Mouse (Mus musculus) MEL (cell line): ENCODE data around the gene Slc35f6. TPM values are rescaled to one million over a fixed set of nuclear protein-coding genes. Genes with fewer than 3 reads are reported as not detected.

Experiments
- DNase-seq: peaks from one replicate; pipeline ENCODE4 v3.0.0; 2011; ENCODE audit warnings: low read depth, low spot score
- H3K27ac ChIP-seq: 2 replicates; pipeline ENCODE4 v1.5.1; 2012; ENCODE audit warnings: low read depth, mild to moderate bottlenecking, control low read depth, low read length, moderate library complexity; ENCODE audit not compliant: control insufficient read depth
- H3K27me3 ChIP-seq, 2 experiments: fragments of 150-350 bp in 1 of 2; sonication (generic) in 1 of 2; 2 replicates each; pipeline ENCODE4 v1.6.1; 2012; ENCODE audit warnings: low read length in 2 of 2, mild to moderate bottlenecking in 2 of 2, improper control_type of control experiment in 1 of 2, moderate library complexity in 1 of 2; ENCODE audit not compliant: insufficient read depth in 2 of 2, control insufficient read depth in 1 of 2
- H3K36me3 ChIP-seq, 2 experiments: 2 replicates each; pipeline ENCODE4 v1.6.1; 2012 to 2014; ENCODE audit warnings: low read length in 2 of 2, improper control_type of control experiment in 1 of 2, inconsistent platforms in 1 of 2, mild to moderate bottlenecking in 1 of 2; ENCODE audit not compliant: insufficient read depth in 2 of 2, control insufficient read depth in 1 of 2
- H3K4me1 ChIP-seq, 2 experiments: fragments of 150-350 bp in 1 of 2; sonication (generic) in 1 of 2; 2 replicates each; pipeline ENCODE4 v1.6.1; 2012; ENCODE audit warnings: low read length in 2 of 2, improper control_type of control experiment in 1 of 2, mild to moderate bottlenecking in 1 of 2; ENCODE audit not compliant: insufficient read depth in 2 of 2, control insufficient read depth in 1 of 2
- H3K4me3 ChIP-seq, 2 experiments: fragments of 150-350 bp in 1 of 2; sonication (generic) in 1 of 2; 2 replicates each; pipeline ENCODE4 v1.5.1; 2012; ENCODE audit warnings: low read depth in 2 of 2, low read length in 2 of 2, mild to moderate bottlenecking in 2 of 2, moderate library complexity in 2 of 2, control low read depth in 1 of 2, improper control_type of control experiment in 1 of 2; ENCODE audit not compliant: control insufficient read depth in 1 of 2, insufficient read depth in 1 of 2
- H3K79me2 ChIP-seq: 2 replicates; pipeline ENCODE4 v1.6.1; 2012; ENCODE audit warnings: mild to moderate bottlenecking, low read length, moderate library complexity; ENCODE audit not compliant: control insufficient read depth, poor library complexity, insufficient read depth
- H3K9ac ChIP-seq: 2 replicates; pipeline ENCODE4 v1.6.1; 2012; ENCODE audit warnings: low read depth, mild to moderate bottlenecking, control low read depth, low read length, moderate library complexity; ENCODE audit not compliant: control insufficient read depth, poor library complexity, severe bottlenecking
- H3K9me3 ChIP-seq: fragments of 150-350 bp; sonication (generic); replicated peaks from 2 replicates; pipeline ENCODE4 v1.6.1; 2012; ENCODE audit warnings: mild to moderate bottlenecking, low read length, improper control_type of control experiment, moderate library complexity; ENCODE audit not compliant: insufficient read depth
- BHLHE40 ChIP-seq: IDR thresholded peaks from 2 replicates; pipeline ENCODE4 v1.6.1; 2012; ENCODE audit warnings: low read depth, mild to moderate bottlenecking, inconsistent platforms, low read length, improper control_type of control experiment, borderline replicate concordance
- CHD1 ChIP-seq: IDR thresholded peaks from 2 replicates; pipeline ENCODE4 v1.6.1; 2012; ENCODE audit warnings: low read depth, mild to moderate bottlenecking, inconsistent platforms, low read length, improper control_type of control experiment
- E2F4 ChIP-seq: IDR thresholded peaks from 2 replicates; pipeline ENCODE4 v1.6.1; 2011; ENCODE audit warnings: low read depth, low read length, improper control_type of control experiment, borderline replicate concordance
- ELF1 ChIP-seq: IDR thresholded peaks from 2 replicates; pipeline ENCODE4 v1.6.1; 2014; ENCODE audit warnings: low read depth, mild to moderate bottlenecking, inconsistent platforms, low read length, improper control_type of control experiment, moderate library complexity
- EP300 ChIP-seq, 2 experiments: IDR thresholded peaks; 2 replicates each; pipeline ENCODE4 v1.6.1; 2011; ENCODE audit warnings: improper control_type of control experiment in 2 of 2, low read length in 2 of 2, low read depth in 1 of 2, mild to moderate bottlenecking in 1 of 2
- GABPA ChIP-seq: IDR thresholded peaks from 2 replicates; pipeline ENCODE4 v1.6.1; 2012; ENCODE audit warnings: low read depth, mild to moderate bottlenecking, inconsistent platforms, low read length, improper control_type of control experiment, moderate library complexity
- HCFC1 ChIP-seq: IDR thresholded peaks from 2 replicates; pipeline ENCODE4 v1.6.1; 2012; ENCODE audit warnings: low read depth, mild to moderate bottlenecking, inconsistent platforms, low read length, improper control_type of control experiment, moderate library complexity
- JUND ChIP-seq: IDR thresholded peaks from 2 replicates; pipeline ENCODE4 v1.6.1; 2011; ENCODE audit warnings: low read depth, mild to moderate bottlenecking, improper control_type of control experiment, low read length
- KAT2A ChIP-seq: conservative IDR thresholded peaks from 2 replicates; pipeline ENCODE4 v1.6.1; 2012; ENCODE audit warnings: low read depth, low read length, improper control_type of control experiment, inconsistent platforms
- MAZ ChIP-seq: IDR thresholded peaks from 2 replicates; pipeline ENCODE4 v1.6.1; 2012; ENCODE audit warnings: low read depth, mild to moderate bottlenecking, inconsistent platforms, low read length, improper control_type of control experiment
- MYB ChIP-seq: IDR thresholded peaks from 2 replicates; pipeline ENCODE4 v1.6.1; 2011; ENCODE audit warnings: mild to moderate bottlenecking, low read depth, low read length, improper control_type of control experiment
- MYC ChIP-seq: IDR thresholded peaks from 2 replicates; pipeline ENCODE4 v1.6.1; 2011; ENCODE audit warnings: low read depth, mild to moderate bottlenecking, low read length, improper control_type of control experiment, moderate library complexity
- NELFE ChIP-seq: IDR thresholded peaks from 2 replicates; pipeline ENCODE4 v1.6.1; 2011; ENCODE audit warnings: low read depth, low read length, improper control_type of control experiment
- NRF1 ChIP-seq: IDR thresholded peaks from 2 replicates; pipeline ENCODE4 v1.6.1; 2014; ENCODE audit warnings: low read depth, mild to moderate bottlenecking, inconsistent platforms, low read length, improper control_type of control experiment, moderate library complexity; ENCODE audit not compliant: poor library complexity, insufficient read depth, severe bottlenecking
- TAL1 ChIP-seq: IDR thresholded peaks from 2 replicates; pipeline ENCODE4 v1.6.1; 2012; ENCODE audit warnings: mild to moderate bottlenecking, inconsistent platforms, low read length, moderate library complexity, mixed read lengths
- TBP ChIP-seq: IDR thresholded peaks from 2 replicates; pipeline ENCODE4 v1.8.0; 2011; ENCODE audit warnings: low read depth, low read length, improper control_type of control experiment
- USF1 ChIP-seq: IDR thresholded peaks from 2 replicates; pipeline ENCODE4 v1.6.1; 2014; ENCODE audit warnings: low read depth, mild to moderate bottlenecking, inconsistent platforms, low read length, improper control_type of control experiment, moderate library complexity
- USF2 ChIP-seq, 2 experiments: IDR thresholded peaks; 2 replicates each; pipeline ENCODE4 v1.6.1; 2011 to 2012; ENCODE audit warnings: improper control_type of control experiment in 2 of 2, low read length in 2 of 2, borderline replicate concordance in 1 of 2, inconsistent platforms in 1 of 2, low read depth in 1 of 2, mild to moderate bottlenecking in 1 of 2; ENCODE audit not compliant: insufficient read depth in 1 of 2
- ZMIZ1 ChIP-seq: IDR thresholded peaks from 2 replicates; pipeline ENCODE4 v1.6.1; 2012; ENCODE audit warnings: low read depth, mild to moderate bottlenecking, inconsistent platforms, low read length, improper control_type of control experiment, moderate library complexity
- polyA plus RNA-seq, 2 experiments: library from polyadenylated mRNA; stranded (reverse) in 1 of 2; unstranded in 1 of 2; fragments of >175 nt in 1 of 2; fragments of >200 nt in 1 of 2; gene quantifications; 2 replicates each; pipeline versions ENCODE4 v1.2.1 to v1.2.4; 2012; ENCODE audit warnings: low replicate concordance in 2 of 2, low read depth in 1 of 2; ENCODE audit not compliant: insufficient read length in 2 of 2, insufficient read depth in 1 of 2, missing spikeins in 1 of 2
- total RNA-seq: library from RNA; depleted of rRNA; stranded (reverse); fragments of 300-350 nt; gene quantifications from 2 replicates; pipeline ENCODE4 v1.2.3, GENCODE M21; 2012

Slc35f6 gene
- total and polyA plus RNA-seq, 3 experiments = 18.0 to 32.4 TPM; not detected in 1

- H3K27me3 ChIP-seq = peaks cover 14 to 22% of the 10 kb centered on the region in 2 experiments
- TF ChIP-seq GABPA = no peak
- no peak for TF ChIP-seq NRF1
- TF ChIP-seq KAT2A = no peak
- TF ChIP-seq MYB = no peak
- no peak for TF ChIP-seq NELFE
- no peak for TF ChIP-seq CHD1
- no peak for TF ChIP-seq HCFC1
- TF ChIP-seq ZMIZ1 = no peak
- TF ChIP-seq BHLHE40 = no peak
- no peak overlapping the region for H3K27ac ChIP-seq
- no peak overlapping the region for H3K4me3 ChIP-seq
- H3K9ac ChIP-seq = no peak overlapping the region
- no peak for DNase-seq
- no peaks in the 10 kb centered on the region for H3K9me3 ChIP-seq
- H3K79me2 ChIP-seq = no peaks in the 10 kb centered on the region
- H3K4me1 ChIP-seq = 0 out of 4 replicates have a peak, but pooled peaks cover 0 to 4% of the 10 kb centered on the region in 2 experiments
- H3K36me3 ChIP-seq = no peaks in the 10 kb centered on the region
Observed at GRCm38 (mm10) chr5:30614221-30614620, 33.5 kb upstream of the Slc35f6 start.

- H3K9ac ChIP-seq = no peak overlapping the region
- no peak overlapping the region for H3K4me3 ChIP-seq
- H3K9me3 ChIP-seq = no peaks in the 10 kb centered on the region
- TF ChIP-seq USF1 = no peak
- TF ChIP-seq ZMIZ1 = no peak
- TF ChIP-seq EP300 (IDR thresholded peaks at IDR 0.05; ENCODE audit: low read depth in 1 of 2, low read length in 2 of 2) = no peak
- no peak for TF ChIP-seq JUND
- TF ChIP-seq TBP = no peak
- no peak for TF ChIP-seq MYC
- no peak for TF ChIP-seq USF2 (IDR thresholded peaks at IDR 0.05; ENCODE audit: borderline replicate concordance in 1 of 2, insufficient read depth in 1 of 2, low read depth in 1 of 2, low read length in 2 of 2)
- no peak for TF ChIP-seq MAZ
- no peak for TF ChIP-seq E2F4
- TF ChIP-seq ELF1 = no peak
- no peak for TF ChIP-seq TAL1
- no peaks in the 10 kb centered on the region for H3K36me3 ChIP-seq
- no peak for DNase-seq
- 0 out of 4 replicates have a peak, but pooled peaks cover 0 to 4% of the 10 kb centered on the region in 2 experiments for H3K4me1 ChIP-seq
- no peaks in the 10 kb centered on the region for H3K79me2 ChIP-seq
- H3K27ac ChIP-seq = no peak overlapping the region
- peaks cover 14 to 18% of the 10 kb centered on the region in 2 experiments for H3K27me3 ChIP-seq
Observed at GRCm38 (mm10) chr5:30615416-30615815, 32.3 kb upstream of the Slc35f6 start.
